Mouse (Mus musculus) bone marrow macrophage, adult 2 months (primary cell): ENCODE measurements around the gene Ptprm.

Experiments
- CTCF ChIP-seq: IDR thresholded peaks from 2 replicates; pipeline ENCODE4 v1.5.1; 2012; ENCODE audit warnings: low read depth, mild to moderate bottlenecking, low read length, moderate library complexity
- POLR2A ChIP-seq: IDR thresholded peaks from 2 replicates; pipeline ENCODE4 v1.6.1; 2012; ENCODE audit warnings: mild to moderate bottlenecking, low read depth, low read length, borderline replicate concordance

- TF ChIP-seq CTCF, result no peak
- TF ChIP-seq POLR2A, result no peak
Observed at GRCm38 (mm10) chr17:67142183-67142756, 212.0 kb downstream of the Ptprm start.
